Mouse (Mus musculus) adrenal gland, postnatal 4 days (tissue): Measurements from ENCODE around the gene Wfdc12. TPM values are rescaled to one million over a fixed set of nuclear protein-coding genes. Genes with fewer than 3 reads are reported as not detected.

Experiments used
- DNase-seq, 2 experiments: peaks; one replicate each; pipeline ENCODE4 v3.0.0; 2021 to 2022; ENCODE audit warnings: low spot score in 2 of 2, mixed read lengths in 2 of 2
- total RNA-seq, 2 experiments: library from RNA; stranded (reverse); gene quantifications; 2 replicates each; pipeline ENCODE4 v1.2.3; 2021

Wfdc12 gene
- total RNA-seq, 2 experiments from 2014 or later, result not detected

DNA sequence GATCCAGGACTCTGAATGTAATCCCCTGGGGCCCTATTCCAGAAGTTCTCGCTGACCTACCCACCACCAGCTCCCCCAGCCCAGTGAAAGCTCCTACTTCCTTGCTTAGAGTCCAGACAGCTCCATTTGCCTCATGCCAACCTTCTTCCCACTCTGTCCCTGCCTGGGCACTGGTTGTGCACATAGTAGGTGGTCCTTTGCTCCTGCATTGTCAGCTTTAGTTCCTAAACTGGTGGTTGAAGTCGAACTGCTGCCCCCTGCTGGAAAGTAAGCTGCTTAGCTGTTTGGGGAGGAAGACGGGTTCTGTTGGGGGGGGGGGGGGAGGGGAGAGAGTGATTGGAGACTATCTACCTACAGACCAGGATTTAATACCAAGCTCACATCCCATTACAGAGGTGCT lies 10.3 kb downstream of the Wfdc12 start:
- no peak for DNase-seq

DNA sequence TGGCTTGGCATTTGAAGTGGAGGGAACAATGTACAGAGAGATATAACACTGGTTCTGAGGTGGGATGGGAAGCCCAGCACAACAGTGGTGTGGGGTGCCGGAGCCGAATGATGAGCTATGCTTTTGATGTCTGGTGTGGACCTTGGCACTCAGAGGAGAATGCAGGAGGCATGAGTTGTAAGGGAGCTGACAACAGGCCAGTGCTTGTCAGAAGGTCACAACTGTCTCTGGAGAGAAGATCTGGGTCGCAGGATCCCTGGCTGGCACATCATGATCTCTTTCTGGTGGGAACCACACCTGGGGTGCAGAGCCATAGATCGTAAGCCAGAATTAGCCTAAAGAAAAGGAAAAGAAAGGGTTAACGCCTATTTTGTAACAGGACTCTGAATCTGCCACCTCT lies 12.6 kb downstream of the Wfdc12 start:
- no peak for DNase-seq

DNA sequence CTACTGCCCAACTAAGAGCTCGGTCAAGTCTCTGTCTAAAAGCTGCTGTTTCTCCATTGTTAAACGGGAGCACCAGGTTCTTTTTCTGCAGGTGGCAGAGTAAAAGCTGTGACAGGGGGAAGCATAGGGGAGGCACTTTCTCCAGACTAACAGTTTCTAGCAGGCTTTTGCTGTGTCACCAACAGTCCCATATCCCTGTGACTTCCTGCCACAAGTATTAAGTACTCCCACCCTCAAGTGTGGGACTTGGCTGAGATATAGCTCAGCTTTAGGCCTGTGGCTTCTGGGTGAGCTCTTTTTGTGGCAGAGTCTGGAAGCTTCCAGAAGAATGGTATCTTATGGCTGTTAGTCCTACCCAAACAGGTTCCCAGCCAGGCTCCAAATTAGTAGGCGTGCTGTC lies 14.6 kb downstream of the Wfdc12 start:
- no peak for DNase-seq

GRCm38 (mm10) chr2:164174649-164175395 lies 15.6 kb downstream of the Wfdc12 start:
- no peak for DNase-seq

DNA sequence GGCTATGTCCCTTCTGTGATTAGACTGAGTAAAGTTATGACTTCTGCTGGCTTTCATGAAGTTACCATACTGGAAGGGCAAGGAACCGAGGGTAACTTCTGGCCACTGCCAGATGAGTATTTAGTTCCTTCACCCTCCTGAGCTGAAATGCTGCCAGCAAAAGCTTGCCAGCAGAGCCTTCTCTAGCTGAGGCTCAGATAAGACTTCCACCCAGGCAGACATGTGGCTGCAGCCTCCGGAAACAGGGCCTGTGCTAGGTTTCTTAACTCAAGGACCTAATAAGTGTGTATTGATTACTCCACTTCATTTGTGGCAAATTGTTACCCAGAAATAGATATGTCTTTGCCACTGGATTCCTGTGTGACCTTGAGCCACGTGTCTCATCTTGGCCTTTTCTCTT lies 17.0 kb downstream of the Wfdc12 start:
- no peak for DNase-seq

DNA sequence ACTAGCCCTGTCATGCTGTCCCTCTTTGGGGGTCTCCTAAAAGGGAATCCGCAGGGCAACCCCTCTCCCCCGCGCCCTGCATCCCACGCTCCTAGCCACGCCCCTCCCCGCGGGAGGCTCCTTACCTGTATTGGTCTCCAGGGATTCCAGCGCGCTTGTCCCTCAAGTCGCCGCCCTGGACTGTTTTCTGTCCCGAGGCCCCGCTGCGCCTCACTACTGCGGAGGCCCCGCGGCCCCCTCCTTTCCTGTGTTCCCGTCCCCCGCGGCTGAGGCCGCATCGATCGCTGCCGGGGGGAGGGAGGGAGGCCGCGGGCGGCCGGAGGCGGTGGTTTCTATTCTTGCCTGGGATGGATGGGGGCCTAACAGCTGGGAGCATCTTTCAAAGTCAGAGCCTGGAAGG lies 19.5 kb downstream of the Wfdc12 start, which contains the start of gene Kcns1:
TSS of gene Kcns1 (minus strand) at position 212 of the 400 bp plus-strand sequence.
- DNase-seq, result no peak

GRCm38 (mm10) chr2:164170326-164170725 lies 20.1 kb downstream of the Wfdc12 start:
- DNase-seq, result no peak

- no peak for DNase-seq
Measured at GRCm38 (mm10) chr2:164168571-164168946, 21.8 kb downstream of the Wfdc12 start.

GRCm38 (mm10) chr2:164167752-164168570 lies 22.4 kb downstream of the Wfdc12 start:
- DNase-seq, result no peak

DNA sequence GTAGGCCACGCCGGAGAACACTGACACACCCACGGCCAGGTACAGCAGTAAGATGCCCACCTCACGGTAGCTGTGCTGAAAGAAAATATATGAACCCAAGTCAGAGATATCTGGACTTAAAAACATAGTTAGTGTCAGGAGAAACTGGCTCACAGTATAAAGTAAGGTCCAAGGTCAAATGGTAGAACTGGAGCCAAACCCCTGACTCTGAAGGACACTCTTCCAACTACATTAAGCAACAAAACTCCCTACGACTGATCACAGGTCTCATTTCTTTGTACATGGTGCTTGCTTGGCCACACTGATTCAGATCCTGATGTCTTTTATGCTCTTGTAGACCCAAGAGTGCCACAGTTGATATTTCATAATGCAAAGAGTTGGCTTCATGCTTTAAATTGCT lies 25.5 kb downstream of the Wfdc12 start:
- no peak for DNase-seq

- DNase-seq, result no peak
Measured at GRCm38 (mm10) chr2:164161515-164162055, 28.8 kb downstream of the Wfdc12 start.

- no peak for DNase-seq
Measured at GRCm38 (mm10) chr2:164158838-164159237, 31.6 kb downstream of the Wfdc12 start.

GRCm38 (mm10) chr2:164156158-164156557 lies 34.2 kb downstream of the Wfdc12 start:
- no peak for DNase-seq

GRCm38 (mm10) chr2:164154007-164154406 lies 36.4 kb downstream of the Wfdc12 start:
- DNase-seq, result no peak

DNA sequence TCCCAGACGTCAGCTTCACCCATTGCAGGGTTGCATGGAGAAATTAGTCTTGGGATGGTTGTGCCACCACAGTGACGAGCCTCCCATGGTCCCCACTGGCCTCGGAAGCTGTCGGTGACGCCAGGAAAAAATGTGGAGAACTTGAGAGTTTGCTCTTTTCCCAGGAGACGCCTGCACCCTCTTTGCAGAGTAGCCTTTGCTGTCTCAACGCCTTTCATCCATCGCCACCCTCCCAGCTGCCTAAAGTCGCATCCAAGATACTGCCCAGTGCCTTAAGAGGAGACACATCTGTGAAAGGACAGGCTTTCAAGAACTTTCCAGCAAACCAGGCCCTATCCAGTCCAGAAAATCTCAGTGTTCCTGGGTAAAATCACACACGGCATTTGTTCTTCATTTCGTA lies 38.1 kb downstream of the Wfdc12 start:
- no peak for DNase-seq

- no peak for DNase-seq
Measured at GRCm38 (mm10) chr2:164150086-164150760, 40.2 kb downstream of the Wfdc12 start.

DNA sequence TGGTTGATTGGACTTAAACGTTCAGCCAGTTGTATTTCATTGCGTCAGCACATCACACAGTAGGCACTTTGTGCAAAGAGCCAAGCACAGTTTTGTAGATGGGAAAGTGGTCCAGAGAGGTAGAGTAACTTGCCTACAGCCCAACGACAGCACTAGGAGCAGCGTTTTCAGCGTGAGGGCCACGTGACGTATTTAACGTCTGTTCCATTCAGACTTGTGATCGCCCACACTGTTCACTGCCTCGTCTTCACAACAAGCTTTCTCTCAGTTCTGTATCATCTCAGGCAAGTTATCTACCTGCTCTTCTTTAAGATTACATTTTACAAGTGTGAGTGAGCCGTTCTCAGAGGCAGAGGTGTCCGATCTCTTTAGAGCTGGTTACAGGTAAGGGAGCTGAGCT lies 43.9 kb downstream of the Wfdc12 start:
- no peak for DNase-seq

GRCm38 (mm10) chr2:164144541-164144940 lies 45.9 kb downstream of the Wfdc12 start:
- no peak for DNase-seq

GRCm38 (mm10) chr2:164144025-164144424 lies 46.4 kb downstream of the Wfdc12 start:
- DNase-seq, result no peak

GRCm38 (mm10) chr2:164142021-164142420 lies 48.4 kb downstream of the Wfdc12 start:
- no peak for DNase-seq
